Mouse (Mus musculus): ENCODE measurements around the gene Slc11a2. TPM values are rescaled to one million over a fixed set of nuclear protein-coding genes. Genes with fewer than 3 reads are reported as not detected.

Gene Slc11a2
- total RNA-seq, 1 experiment: 59.8 TPM

DNA sequence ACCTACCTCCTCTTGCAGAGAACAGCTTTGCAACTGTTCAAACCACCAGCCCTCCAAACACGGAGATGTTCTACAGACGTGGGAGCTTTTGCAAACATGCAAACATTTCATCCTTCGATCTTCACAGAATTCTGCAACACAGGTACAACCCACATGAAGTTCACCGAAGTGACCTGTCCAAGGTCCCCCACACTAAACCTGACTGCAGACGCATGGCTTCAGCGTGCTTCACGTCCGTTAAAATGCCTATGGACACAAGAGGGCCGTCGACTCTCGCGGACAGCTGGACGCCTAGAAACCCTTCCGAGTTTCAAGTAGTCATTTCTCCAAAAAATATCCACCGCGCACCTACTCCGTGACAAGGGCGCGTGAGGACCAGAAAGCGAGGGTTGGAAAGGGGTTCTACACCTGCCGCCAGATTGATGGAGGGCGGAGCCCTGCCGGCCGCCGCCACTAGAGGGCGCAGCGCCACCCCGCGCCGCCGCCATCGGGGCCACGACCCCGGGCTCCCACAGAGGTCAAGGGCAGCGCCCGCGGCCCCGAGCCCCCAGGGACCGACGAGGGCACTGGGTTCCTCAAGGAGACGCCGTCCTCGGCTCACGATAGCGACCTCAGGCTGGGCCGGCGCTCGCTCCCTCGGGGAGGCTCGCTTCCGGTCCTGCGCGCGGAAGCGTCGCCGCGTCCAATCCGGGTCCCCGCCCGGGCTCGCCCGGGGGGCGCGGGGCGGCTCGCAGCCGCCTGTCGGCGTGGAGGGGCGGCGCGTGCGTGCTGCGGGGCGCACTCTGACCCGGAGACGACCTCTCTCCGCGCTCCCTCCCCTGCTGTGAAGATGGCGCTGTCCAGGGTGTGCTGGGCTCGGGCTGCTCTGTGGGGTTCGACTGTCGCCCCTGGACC lies 43.7 kb upstream of the Slc11a2 start, which contains the start of gene Letmd1:
Letmd1 (plus strand) TSS at position 729 of the 894 bp plus-strand sequence.
- Histone ChIP-seq H3K4me1 (ENCODE audit: control insufficient read depth in 2 of 2, insufficient read depth in 2 of 2, low read length in 2 of 2, poor library complexity in 1 of 2) (peaks cover 0 to 8% of the 10 kb centered on the region in 2 experiments; a peak in 2 of 4 replicates), H3K9me3 (ENCODE audit: control insufficient read depth, insufficient read depth, low read depth, low read length) (no peaks in the 10 kb centered on the region), H3K36me3 (ENCODE audit: control insufficient read depth, insufficient read depth, low read length, poor library complexity, severe bottlenecking) (no peaks in the 10 kb centered on the region), H3K9ac (ENCODE audit: insufficient read depth, low read depth, low read length, poor library complexity, severe bottlenecking) (peak within 1 kb of the TSS; percentile 84), H3K27ac (ENCODE audit: insufficient read depth, low read depth, low read length, poor library complexity, severe bottlenecking) (peak within 1 kb of the TSS; percentile 39), H3K4me3 (ENCODE audit: insufficient read depth in 1 of 2, low read depth in 1 of 2, low read length in 2 of 2, poor library complexity in 1 of 2, severe bottlenecking in 1 of 2) (peak within 1 kb of the TSS; percentile 84 to 89)
- in situ Hi-C loops (cut with MboI; ENCODE audit: low sequenced_read_pairs in 2 of 2, unreplicated experiment in 2 of 2): no loop called here
- TF ChIP-seq CHD2 (IDR thresholded peaks at IDR 0.05; ENCODE audit: low read depth, low read length): no peak
- TF ChIP-seq ZC3H11A (IDR thresholded peaks at IDR 0.05; ENCODE audit: borderline replicate concordance, low read depth, low read length): 0 out of 2 replicates have a peak, but pooled peaks have one; percentile 8
- TF ChIP-seq HCFC1 (IDR thresholded peaks at IDR 0.05; ENCODE audit: borderline replicate concordance, insufficient read depth, low read length): no peak
- no peak for TF ChIP-seq ZNF384 (IDR thresholded peaks at IDR 0.05; ENCODE audit: low read depth, low read length)
- no peak for TF ChIP-seq MAFK (IDR thresholded peaks at IDR 0.05; ENCODE audit: insufficient read depth, low read depth, low read length)
- peak; percentile 66 for DNase-seq (ENCODE audit: low read depth, low spot score)

DNA sequence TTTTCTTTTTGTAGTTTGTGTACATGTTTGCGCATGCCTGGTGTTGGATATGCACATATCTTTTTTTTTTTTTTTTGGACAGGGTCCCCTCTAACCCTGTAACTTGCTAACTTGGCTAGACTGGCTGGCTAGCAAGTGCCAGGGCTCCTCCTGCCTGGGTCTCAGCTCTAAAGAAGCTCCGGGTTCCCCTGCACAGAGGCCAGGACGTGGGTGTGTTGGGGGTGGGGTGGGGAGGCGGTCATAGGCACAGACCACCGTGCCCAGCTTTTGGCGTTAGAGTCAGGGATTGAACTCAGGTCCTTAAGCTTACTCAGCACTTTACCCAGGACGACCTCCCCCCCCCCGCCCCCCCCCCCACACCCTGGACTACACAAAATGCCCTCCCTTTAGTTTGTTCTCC lies 42.9 kb upstream of the Slc11a2 start:
- peaks cover 0 to 5% of the 10 kb centered on the region in 2 experiments; a peak in 1 of 4 replicates for H3K4me1 ChIP-seq (ENCODE audit: control insufficient read depth in 2 of 2, insufficient read depth in 2 of 2, low read length in 2 of 2, poor library complexity in 1 of 2)
- no peak overlapping the region for H3K27ac ChIP-seq (ENCODE audit: insufficient read depth, low read depth, low read length, poor library complexity, severe bottlenecking)
- in situ Hi-C loops (cut with MboI; ENCODE audit: low sequenced_read_pairs in 2 of 2, unreplicated experiment in 2 of 2): no loop called here
- H3K36me3 ChIP-seq (ENCODE audit: control insufficient read depth, insufficient read depth, low read length, poor library complexity, severe bottlenecking): no peaks in the 10 kb centered on the region
- DNase-seq (ENCODE audit: low read depth, low spot score): no peak
- H3K4me3 ChIP-seq (ENCODE audit: insufficient read depth in 1 of 2, low read depth in 1 of 2, low read length in 2 of 2, poor library complexity in 1 of 2, severe bottlenecking in 1 of 2): no peak overlapping the region; a peak in 2 of 4 replicates
- H3K9ac ChIP-seq (ENCODE audit: insufficient read depth, low read depth, low read length, poor library complexity, severe bottlenecking): no peak overlapping the region
- H3K9me3 ChIP-seq (ENCODE audit: control insufficient read depth, insufficient read depth, low read depth, low read length): no peaks in the 10 kb centered on the region
- TF ChIP-seq HCFC1 (IDR thresholded peaks at IDR 0.05; ENCODE audit: borderline replicate concordance, insufficient read depth, low read length): no peak
- TF ChIP-seq ZNF384 (IDR thresholded peaks at IDR 0.05; ENCODE audit: low read depth, low read length): no peak
- no peak for TF ChIP-seq ZC3H11A (IDR thresholded peaks at IDR 0.05; ENCODE audit: borderline replicate concordance, low read depth, low read length)
- TF ChIP-seq CHD2 (IDR thresholded peaks at IDR 0.05; ENCODE audit: low read depth, low read length): no peak
- no peak for TF ChIP-seq MAFK (IDR thresholded peaks at IDR 0.05; ENCODE audit: insufficient read depth, low read depth, low read length)

DNA sequence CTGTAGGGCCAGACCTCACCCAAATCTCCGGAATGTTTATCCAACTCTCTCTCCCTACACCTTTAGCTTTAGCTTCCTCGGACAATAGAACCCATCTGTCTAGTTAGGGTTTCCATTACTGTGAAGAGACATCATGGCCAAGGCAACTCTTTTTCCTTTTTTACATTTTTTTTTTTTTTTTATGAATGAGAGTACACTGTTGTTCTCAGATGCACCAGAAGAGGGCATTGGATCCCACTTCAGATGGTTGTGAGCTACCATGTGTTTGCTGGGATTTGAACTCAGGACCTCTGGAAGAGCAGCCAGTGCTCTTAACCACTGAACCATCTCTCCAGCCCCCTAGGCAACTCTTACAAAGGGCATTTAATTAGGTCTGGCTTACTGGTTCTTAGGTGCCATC lies 40.6 kb upstream of the Slc11a2 start:
- Histone ChIP-seq H3K27ac (ENCODE audit: insufficient read depth, low read depth, low read length, poor library complexity, severe bottlenecking) (no peak overlapping the region), H3K9ac (ENCODE audit: insufficient read depth, low read depth, low read length, poor library complexity, severe bottlenecking) (no peak overlapping the region), H3K4me3 (ENCODE audit: insufficient read depth in 1 of 2, low read depth in 1 of 2, low read length in 2 of 2, poor library complexity in 1 of 2, severe bottlenecking in 1 of 2) (no peak overlapping the region), H3K36me3 (ENCODE audit: control insufficient read depth, insufficient read depth, low read length, poor library complexity, severe bottlenecking) (no peaks in the 10 kb centered on the region), H3K9me3 (ENCODE audit: control insufficient read depth, insufficient read depth, low read depth, low read length) (no peaks in the 10 kb centered on the region), H3K4me1 (ENCODE audit: control insufficient read depth in 2 of 2, insufficient read depth in 2 of 2, low read length in 2 of 2, poor library complexity in 1 of 2) (peaks cover 0 to 9% of the 10 kb centered on the region in 2 experiments; a peak in 2 of 4 replicates)
- in situ Hi-C loops (cut with MboI; ENCODE audit: low sequenced_read_pairs in 2 of 2, unreplicated experiment in 2 of 2): no loop called here
- DNase-seq (ENCODE audit: low read depth, low spot score): no peak
- TF ChIP-seq MAFK (IDR thresholded peaks at IDR 0.05; ENCODE audit: insufficient read depth, low read depth, low read length) (no peak), ZC3H11A (IDR thresholded peaks at IDR 0.05; ENCODE audit: borderline replicate concordance, low read depth, low read length) (no peak), CHD2 (IDR thresholded peaks at IDR 0.05; ENCODE audit: low read depth, low read length) (no peak), ZNF384 (IDR thresholded peaks at IDR 0.05; ENCODE audit: low read depth, low read length) (no peak), HCFC1 (IDR thresholded peaks at IDR 0.05; ENCODE audit: borderline replicate concordance, insufficient read depth, low read length) (no peak)

DNA sequence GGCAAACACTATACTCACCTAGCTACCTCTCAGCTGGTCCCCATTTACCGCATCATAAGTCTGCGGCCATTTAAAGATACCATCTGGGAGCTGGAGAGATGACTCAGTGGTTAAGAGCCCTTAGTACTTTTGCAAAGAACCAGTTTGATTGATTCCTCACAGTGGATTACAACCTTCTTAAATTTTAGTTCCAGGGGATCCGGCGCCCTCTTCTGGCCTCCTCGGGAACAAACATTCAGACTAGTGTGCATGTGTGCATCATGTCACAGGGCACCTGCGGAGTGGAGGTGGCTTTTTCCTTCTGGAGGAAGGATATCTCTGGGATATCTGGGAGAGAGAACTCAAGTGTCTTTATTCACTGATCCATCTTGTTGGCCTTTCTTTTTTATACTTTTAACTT lies 38.8 kb upstream of the Slc11a2 start:
- no peak overlapping the region for H3K9ac ChIP-seq (ENCODE audit: insufficient read depth, low read depth, low read length, poor library complexity, severe bottlenecking)
- H3K4me3 ChIP-seq (ENCODE audit: insufficient read depth in 1 of 2, low read depth in 1 of 2, low read length in 2 of 2, poor library complexity in 1 of 2, severe bottlenecking in 1 of 2): no peak overlapping the region
- no peaks in the 10 kb centered on the region for H3K9me3 ChIP-seq (ENCODE audit: control insufficient read depth, insufficient read depth, low read depth, low read length)
- H3K27ac ChIP-seq (ENCODE audit: insufficient read depth, low read depth, low read length, poor library complexity, severe bottlenecking): no peak overlapping the region
- peaks cover 0 to 7% of the 10 kb centered on the region in 2 experiments; a peak in 2 of 4 replicates for H3K4me1 ChIP-seq (ENCODE audit: control insufficient read depth in 2 of 2, insufficient read depth in 2 of 2, low read length in 2 of 2, poor library complexity in 1 of 2)
- in situ Hi-C loops (cut with MboI; ENCODE audit: low sequenced_read_pairs in 2 of 2, unreplicated experiment in 2 of 2): no loop called here
- TF ChIP-seq ZC3H11A (IDR thresholded peaks at IDR 0.05; ENCODE audit: borderline replicate concordance, low read depth, low read length): peak; percentile 46; the same call in 1 of the 2 replicates
- no peak for TF ChIP-seq CHD2 (IDR thresholded peaks at IDR 0.05; ENCODE audit: low read depth, low read length)
- TF ChIP-seq MAFK (IDR thresholded peaks at IDR 0.05; ENCODE audit: insufficient read depth, low read depth, low read length): no peak
- TF ChIP-seq ZNF384 (IDR thresholded peaks at IDR 0.05; ENCODE audit: low read depth, low read length): no peak
- TF ChIP-seq HCFC1 (IDR thresholded peaks at IDR 0.05; ENCODE audit: borderline replicate concordance, insufficient read depth, low read length): no peak
- DNase-seq (ENCODE audit: low read depth, low spot score): peak; percentile 72
- no peaks in the 10 kb centered on the region for H3K36me3 ChIP-seq (ENCODE audit: control insufficient read depth, insufficient read depth, low read length, poor library complexity, severe bottlenecking)
